Mouse (Mus musculus) liver, embryonic 15.5 days (tissue): ENCODE results near the gene Oxct2b. TPM values are rescaled to one million over a fixed set of nuclear protein-coding genes. Genes with fewer than 3 reads are reported as not detected.
"Not testable (repeated sequence)": the region's sequence is repeated elsewhere in the genome, so short reads cannot be mapped to it uniquely, and the experiment has no call there.

ENCODE experiments used
- ATAC-seq: fragments of 200-750 bp; cut with Nextera tagmentation; 2 replicates; pipeline ENCODE4 v1.8.0; 2017; ENCODE audit warnings: moderate number of reproducible peaks, mild to moderate bottlenecking, moderate library complexity; ENCODE audit not compliant: insufficient read depth
- H3K27ac ChIP-seq: fragments of 300-500 bp; sonication (generic); replicated peaks from 2 replicates; pipeline ENCODE4 v1.5.1; 2015; ENCODE audit warnings: mild to moderate bottlenecking, inconsistent platforms
- H3K27me3 ChIP-seq: fragments of 300-500 bp; sonication (generic); 2 replicates; pipeline ENCODE4 v1.6.1; 2015; ENCODE audit warnings: mild to moderate bottlenecking, inconsistent platforms
- H3K36me3 ChIP-seq: fragments of 300-500 bp; sonication (generic); replicated peaks from 2 replicates; pipeline ENCODE4 v1.6.1; 2015; ENCODE audit warnings: moderate library complexity, mild to moderate bottlenecking, inconsistent platforms
- H3K4me1 ChIP-seq: fragments of 300-500 bp; sonication (generic); replicated peaks from 2 replicates; pipeline ENCODE4 v1.6.1; 2015; ENCODE audit warnings: inconsistent platforms
- H3K4me2 ChIP-seq: fragments of 300-500 bp; sonication (generic); 2 replicates; pipeline ENCODE4 v1.6.1; 2015; ENCODE audit warnings: moderate library complexity, mild to moderate bottlenecking, inconsistent platforms
- H3K4me3 ChIP-seq: fragments of 300-500 bp; sonication (generic); replicated peaks from 2 replicates; pipeline ENCODE4 v1.5.1; 2015; ENCODE audit warnings: mild to moderate bottlenecking, inconsistent platforms
- H3K9ac ChIP-seq: fragments of 300-500 bp; sonication (generic); 2 replicates; pipeline ENCODE4 v1.6.1; 2015; ENCODE audit warnings: moderate library complexity, mild to moderate bottlenecking, inconsistent platforms
- H3K9me3 ChIP-seq: fragments of 300-500 bp; sonication (generic); replicated peaks from 2 replicates; pipeline ENCODE4 v1.6.1; 2016; ENCODE audit warnings: inconsistent platforms
- WGBS: fragments of 180-500 bp; shearing (Covaris S2); methylation state at CpG from one replicate; pipeline ENCODE4 v1.1.7; 2015; ENCODE audit warnings: mixed read lengths; ENCODE audit not compliant: insufficient replicate concordance; 5-methylcytosine and 5-hydroxymethylcytosine counted together
- polyA plus RNA-seq: library from polyadenylated mRNA; unstranded; fragments of >200 nt; fragmentation: Nextera tagmentation; extraction: Ambion mirVana; gene quantifications from 2 replicates; pipeline ENCODE4 v1.2.1, GENCODE M21; 2015

Gene Oxct2b
- polyA plus RNA-seq, 1 experiment from 2014 or later: not detected

- H3K9me3 ChIP-seq, H3K36me3 ChIP-seq, H3K9ac ChIP-seq, ATAC-seq, H3K4me1 ChIP-seq, H3K27ac ChIP-seq, H3K4me3 ChIP-seq: not testable (repeated sequence)
- H3K4me2 ChIP-seq: 0 out of 2 replicates have a peak overlapping the region, but pooled peaks have one; percentile 15
- 23% methylated on average over 26 of the region's 42 CpGs for WGBS
- peaks cover 21% of the 10 kb centered on the region for H3K27me3 ChIP-seq
Observed at GRCm38 (mm10) chr4:123116640-123117039, 574 bp downstream of the Oxct2b start.

DNA sequence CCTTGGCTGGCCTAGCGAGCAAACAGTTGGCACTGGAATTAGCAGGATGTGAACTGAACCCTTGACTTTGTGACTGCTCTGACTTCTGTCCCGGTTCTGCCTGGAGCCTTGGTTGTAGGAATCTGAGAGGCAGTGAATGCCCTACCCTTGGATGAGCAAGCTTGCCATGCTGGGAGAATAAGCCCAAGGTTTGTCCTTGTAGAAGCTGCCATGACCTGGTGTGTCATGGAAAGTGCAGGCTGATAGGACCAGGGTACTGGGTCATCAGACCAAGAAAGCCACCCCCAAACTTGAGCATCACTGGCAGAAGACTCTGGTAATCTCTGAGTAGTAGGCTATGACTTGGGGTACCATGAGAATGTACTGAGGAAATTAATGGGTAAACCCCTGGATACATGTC is 5.2 kb downstream of the Oxct2b start:
- Histone ChIP-seq H3K36me3 (peaks cover 12% of the 10 kb centered on the region), H3K9ac (no peak overlapping the region), H3K4me2 (no peak overlapping the region), H3K4me1 (no peaks in the 10 kb centered on the region), H3K27ac (no peak overlapping the region), H3K4me3 (no peak overlapping the region), H3K27me3 (peaks cover 11% of the 10 kb centered on the region), H3K9me3 (no peaks in the 10 kb centered on the region)
- WGBS: 69% methylated on average over 2 of the region's 2 CpGs
- no peak for ATAC-seq

DNA sequence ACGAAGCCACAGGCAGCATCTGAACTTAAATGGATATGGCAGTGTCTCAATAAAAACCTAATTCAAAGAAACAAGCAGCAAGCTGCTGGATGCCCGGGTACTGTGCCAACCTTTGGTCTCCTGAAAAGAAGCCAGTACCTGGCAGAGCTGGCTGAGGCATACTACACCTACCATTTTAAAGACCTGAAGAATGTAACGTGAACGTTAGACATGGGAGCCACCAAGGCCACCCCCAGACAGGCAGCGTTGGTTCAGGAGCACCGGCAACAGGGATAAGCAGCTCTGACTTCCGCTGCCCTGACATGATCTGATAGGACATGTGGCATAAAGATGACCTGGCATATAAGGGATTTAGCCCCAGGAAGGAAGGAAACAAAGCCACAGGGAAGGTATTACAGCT is 10.6 kb downstream of the Oxct2b start:
- no peak overlapping the region for H3K27ac ChIP-seq
- 80% methylated on average over 7 of the region's 7 CpGs for WGBS
- no peak overlapping the region for H3K4me3 ChIP-seq
- H3K9me3 ChIP-seq: no peaks in the 10 kb centered on the region
- H3K4me2 ChIP-seq: no peak overlapping the region
- H3K9ac ChIP-seq: no peak overlapping the region
- no peaks in the 10 kb centered on the region for H3K27me3 ChIP-seq
- ATAC-seq: no peak
- no peaks in the 10 kb centered on the region for H3K4me1 ChIP-seq
- H3K36me3 ChIP-seq: peaks cover 60% of the 10 kb centered on the region

- Histone ChIP-seq H3K9ac (no peak overlapping the region), H3K27me3 (no peaks in the 10 kb centered on the region), H3K36me3 (peaks cover 65% of the 10 kb centered on the region), H3K27ac (no peak overlapping the region), H3K4me3 (no peak overlapping the region), H3K4me2 (no peak overlapping the region), H3K9me3 (no peaks in the 10 kb centered on the region), H3K4me1 (no peaks in the 10 kb centered on the region)
- ATAC-seq: no peak
- WGBS: 77% methylated on average over 4 of the region's 4 CpGs
Observed at GRCm38 (mm10) chr4:123127051-123127450, 11.0 kb downstream of the Oxct2b start.

DNA sequence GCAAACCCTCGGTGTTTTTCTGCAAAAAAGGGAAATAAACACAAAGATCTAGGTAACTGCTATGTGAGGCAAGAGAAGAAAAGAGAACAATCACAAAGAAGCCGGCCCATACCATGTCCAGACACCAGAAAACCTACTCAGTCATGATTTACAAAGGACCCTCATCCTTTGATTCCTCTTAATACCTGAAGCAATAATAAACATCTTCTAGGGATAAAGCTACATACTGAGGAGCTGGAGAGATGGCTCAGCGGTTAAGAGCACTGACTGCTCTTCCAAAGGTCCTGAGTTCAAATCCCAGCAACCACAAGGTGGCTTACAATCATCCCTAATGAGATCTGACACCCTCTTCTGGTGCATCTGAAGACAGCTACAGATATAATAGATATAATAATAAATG is 21.5 kb downstream of the Oxct2b start:
- no peak overlapping the region for H3K4me3 ChIP-seq
- 70% methylated on average over 3 of the region's 3 CpGs for WGBS
- no peaks in the 10 kb centered on the region for H3K9me3 ChIP-seq
- peaks cover 41% of the 10 kb centered on the region for H3K36me3 ChIP-seq
- H3K9ac ChIP-seq: no peak overlapping the region
- no peak overlapping the region for H3K27ac ChIP-seq
- ATAC-seq: no peak
- H3K4me1 ChIP-seq: peaks cover 24% of the 10 kb centered on the region
- H3K27me3 ChIP-seq: 0 out of 2 replicates have a peak, but pooled peaks cover 4% of the 10 kb centered on the region
- H3K4me2 ChIP-seq: no peak overlapping the region

DNA sequence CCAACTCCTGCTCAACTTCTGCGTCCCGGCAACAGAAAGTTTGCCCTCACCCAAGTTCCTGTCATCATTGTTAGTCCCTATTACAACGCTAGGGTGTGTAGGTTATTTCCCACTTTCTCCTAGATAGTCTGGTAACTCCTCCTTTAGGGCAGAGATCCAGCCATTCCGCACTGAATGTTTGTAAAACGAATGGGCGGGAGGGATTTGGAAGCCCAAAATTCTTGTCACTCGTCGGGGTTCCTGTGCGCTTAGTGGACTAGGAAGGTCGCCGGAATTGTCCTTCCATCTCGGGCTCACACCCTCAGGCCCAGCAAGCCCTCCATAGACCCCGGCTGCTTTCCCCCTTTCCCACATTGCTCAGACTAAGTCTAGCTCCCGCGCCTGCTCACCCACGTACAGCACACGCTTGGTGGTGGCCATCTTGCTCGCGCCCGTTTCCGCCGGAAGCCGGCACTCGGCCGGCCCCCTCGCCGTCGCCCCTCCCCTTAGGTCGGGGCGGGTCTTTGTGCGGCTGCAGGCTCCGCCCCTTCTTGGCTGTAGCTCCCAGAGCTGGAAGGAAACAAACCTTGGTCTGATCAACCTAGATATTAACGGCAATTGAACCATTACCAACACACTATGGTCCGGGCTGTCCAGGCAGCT is 23.6 kb downstream of the Oxct2b start, which contains the start of gene Ppie:
Ppie (minus strand) TSS at position 439 of the 642 bp plus-strand sequence.
- peak within 1 kb of the TSS; percentile 84 for H3K4me2 ChIP-seq
- peak within 1 kb of the TSS; percentile 78 for H3K27ac ChIP-seq
- WGBS: under 1% methylated on average over 34 of the region's 34 CpGs
- H3K36me3 ChIP-seq: peaks cover 24% of the 10 kb centered on the region
- peak within 1 kb of the TSS; percentile 73 for H3K4me3 ChIP-seq
- H3K9ac ChIP-seq: peak within 1 kb of the TSS; percentile 60
- peak; percentile 93 for ATAC-seq
- 0 out of 2 replicates have a peak, but pooled peaks cover 4% of the 10 kb centered on the region for H3K27me3 ChIP-seq
- no peaks in the 10 kb centered on the region for H3K9me3 ChIP-seq
- peaks cover 24% of the 10 kb centered on the region for H3K4me1 ChIP-seq

GRCm38 (mm10) chr4:123147446-123148150 is 31.5 kb downstream of the Oxct2b start:
- no peak for ATAC-seq
- no peaks in the 10 kb centered on the region for H3K9me3 ChIP-seq
- H3K27ac ChIP-seq: no peak overlapping the region
- H3K9ac ChIP-seq: no peak overlapping the region
- no peaks in the 10 kb centered on the region for H3K36me3 ChIP-seq
- 26% methylated on average over 5 of the region's 5 CpGs for WGBS
- no peaks in the 10 kb centered on the region for H3K4me1 ChIP-seq
- no peak overlapping the region for H3K4me2 ChIP-seq
- H3K27me3 ChIP-seq: peaks cover 21% of the 10 kb centered on the region
- no peak overlapping the region for H3K4me3 ChIP-seq

- Histone ChIP-seq H3K36me3 (no peaks in the 10 kb centered on the region), H3K9ac (no peak overlapping the region), H3K9me3 (no peaks in the 10 kb centered on the region), H3K27ac (no peak overlapping the region), H3K4me3 (no peak overlapping the region), H3K4me1 (no peaks in the 10 kb centered on the region), H3K27me3 (peaks cover 6% of the 10 kb centered on the region; the same call in 1 of the 2 replicates), H3K4me2 (no peak overlapping the region)
- ATAC-seq: no peak
- WGBS: 65% methylated on average over 4 of the region's 4 CpGs
Observed at GRCm38 (mm10) chr4:123152003-123152402, 35.9 kb downstream of the Oxct2b start.

- Histone ChIP-seq H3K4me3 (no peak overlapping the region), H3K9ac (no peak overlapping the region), H3K27me3 (no peaks in the 10 kb centered on the region; the same call in 1 of the 2 replicates), H3K9me3 (no peaks in the 10 kb centered on the region), H3K4me2 (no peak overlapping the region), H3K4me1 (no peaks in the 10 kb centered on the region), H3K27ac (no peak overlapping the region), H3K36me3 (no peaks in the 10 kb centered on the region)
- 44% methylated on average over 5 of the region's 5 CpGs for WGBS
- no peak for ATAC-seq
Observed at GRCm38 (mm10) chr4:123152976-123153375, 36.9 kb downstream of the Oxct2b start.

GRCm38 (mm10) chr4:123155004-123155403 is 38.9 kb downstream of the Oxct2b start:
- WGBS: 16% methylated on average over 4 of the region's 4 CpGs
- H3K36me3 ChIP-seq: no peaks in the 10 kb centered on the region
- no peak for ATAC-seq

GRCm38 (mm10) chr4:123155427-123155826 is 39.4 kb downstream of the Oxct2b start:
- H3K9ac ChIP-seq: no peak overlapping the region
- no peak for ATAC-seq

More at GRCm38 (mm10) chr4:123155004-123155403, 38.9 kb downstream of the Oxct2b start:
- no peak overlapping the region for H3K27ac ChIP-seq
- H3K4me3 ChIP-seq: no peak overlapping the region
- H3K27me3 ChIP-seq: no peaks in the 10 kb centered on the region; the same call in 1 of the 2 replicates
- H3K4me2 ChIP-seq: no peak overlapping the region
- no peaks in the 10 kb centered on the region for H3K4me1 ChIP-seq
- no peak overlapping the region for H3K9ac ChIP-seq
- no peaks in the 10 kb centered on the region for H3K9me3 ChIP-seq

More at GRCm38 (mm10) chr4:123155427-123155826, 39.4 kb downstream of the Oxct2b start:
- no peak overlapping the region for H3K27ac ChIP-seq
- no peak overlapping the region for H3K4me2 ChIP-seq
- H3K27me3 ChIP-seq: no peaks in the 10 kb centered on the region; the same call in 1 of the 2 replicates
- no peaks in the 10 kb centered on the region for H3K36me3 ChIP-seq
- H3K4me3 ChIP-seq: no peak overlapping the region
- no peaks in the 10 kb centered on the region for H3K9me3 ChIP-seq
- 26% methylated on average over 2 of the region's 2 CpGs for WGBS
- no peaks in the 10 kb centered on the region for H3K4me1 ChIP-seq
